15 mouse cellular contexts compared by ENCODE assay signal in the genomic region with DNA sequence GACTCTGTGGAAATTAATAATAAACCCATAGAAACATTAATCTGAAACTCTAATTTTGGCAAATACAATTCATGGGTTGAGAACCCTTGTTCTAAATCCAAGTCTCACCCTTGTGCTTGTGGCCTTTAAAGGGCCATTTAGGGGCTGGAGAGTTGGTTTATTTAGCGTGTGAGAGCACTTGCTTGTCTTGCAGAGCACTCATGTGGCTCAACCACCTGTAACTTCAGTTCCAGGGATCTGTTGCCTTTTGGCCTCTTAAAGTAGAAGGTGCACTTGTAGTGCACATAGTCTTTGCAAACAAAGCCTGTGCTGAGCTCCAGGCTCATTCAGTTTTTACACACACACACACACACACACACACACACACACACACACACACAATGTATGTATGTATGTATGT. TPM values are rescaled to one million over a fixed set of nuclear protein-coding genes. Genes with fewer than 3 reads are reported as not detected.
DNase-seq lines count a peak whose midpoint lies in the region; ATAC-seq and TF ChIP-seq lines count a peak whose summit lies in the region.
"Had no signal": no experiment of that assay in that cellular context is flagged by ENCODE, and none has a peak within 500 bp of the region (broad histone marks: within the 10 kb centered on the region; RNA-seq: fewer than 3 reads in every experiment).

No protein-coding gene starts in this region.

- H3K4me1 ChIP-seq in kidney, adult 2 months (ENCODE audit: control insufficient read depth, insufficient read depth, low read length): peaks cover 33% of the 10 kb centered on the region
- peaks cover 3% of the 10 kb centered on the region; the same call in 1 of the 2 replicates for H3K4me1 ChIP-seq in bone marrow, adult 2 months (ENCODE audit: control insufficient read depth, insufficient read depth, low read length)
- H3K4me1 ChIP-seq in intestine, embryonic 16.5 days (ENCODE audit: control insufficient read depth, insufficient read depth, low read length): peaks cover 21% of the 10 kb centered on the region
- H3K4me1 ChIP-seq in hindbrain, embryonic 13.5 days (replicated peaks): peaks cover 26% of the 10 kb centered on the region

- H3K9me3 ChIP-seq in intestine, embryonic 16.5 days (ENCODE audit: control insufficient read depth, low read length): no peaks in the 10 kb centered on the region
- H3K9me3 ChIP-seq in hindbrain, embryonic 13.5 days: no peaks in the 10 kb centered on the region
- H3K9me3 ChIP-seq: embryonic facial prominence, embryonic 15.5 days; midbrain, embryonic 12.5 days had no signal

- peak overlapping the region; percentile 47 for H3K9ac ChIP-seq in intestine, embryonic 16.5 days (ENCODE audit: low read depth, low read length)
- H3K9ac ChIP-seq in hindbrain, embryonic 13.5 days: no peak overlapping the region
- H3K9ac ChIP-seq: embryonic facial prominence, embryonic 15.5 days; midbrain, embryonic 12.5 days had no signal

- H3K36me3 ChIP-seq in kidney, adult 2 months (ENCODE audit: control insufficient read depth, insufficient read depth, low read length): no peaks in the 10 kb centered on the region
- peaks cover 3% of the 10 kb centered on the region; the same call in 1 of the 2 replicates for H3K36me3 ChIP-seq in intestine, embryonic 16.5 days (ENCODE audit: control insufficient read depth, insufficient read depth, low read length)
- peaks cover 5% of the 10 kb centered on the region; the same call in 1 of the 2 replicates for H3K36me3 ChIP-seq in hindbrain, embryonic 13.5 days
- H3K36me3 ChIP-seq: embryonic facial prominence, embryonic 15.5 days; midbrain, embryonic 12.5 days had no signal

- H3K4me2 ChIP-seq in intestine, embryonic 16.5 days (ENCODE audit: low read depth, low read length): peak overlapping the region; percentile 69
- H3K4me2 ChIP-seq in hindbrain, embryonic 13.5 days: no peak overlapping the region
- H3K4me2 ChIP-seq: midbrain, embryonic 12.5 days had no signal

- 21% methylated on average over 1 of the region's 1 CpGs for WGBS in kidney, adult 2 months
- WGBS in bone marrow, adult 2 months: 6% methylated on average over 1 of the region's 1 CpGs
- WGBS in intestine, embryonic 16.5 days: 50% methylated on average over 1 of the region's 1 CpGs
- WGBS in hindbrain, embryonic 13.5 days: 90% methylated on average over 1 of the region's 1 CpGs

- no peak overlapping the region for H3K27ac ChIP-seq in kidney, adult 2 months (ENCODE audit: insufficient read depth, low read depth, low read length)
- H3K27ac ChIP-seq in bone marrow, adult 2 months (ENCODE audit: control insufficient read depth, insufficient read depth, low read depth, low read length, poor library complexity): no peak overlapping the region
- no peak overlapping the region for H3K27ac ChIP-seq in intestine, embryonic 16.5 days (ENCODE audit: low read length)
- no peak overlapping the region for H3K27ac ChIP-seq in hindbrain, embryonic 13.5 days
- H3K27ac ChIP-seq: embryonic facial prominence, embryonic 15.5 days; hindbrain, postnatal 0 days; midbrain, embryonic 12.5 days had no signal

- H3K4me3 ChIP-seq in kidney, adult 2 months (ENCODE audit: insufficient read depth, low read depth, low read length): peak overlapping the region; percentile 5; the same call in 1 of the 2 replicates
- H3K4me3 ChIP-seq in bone marrow, adult 2 months (replicated peaks; ENCODE audit: control insufficient read depth, low read depth, low read length): peak overlapping the region; percentile 75
- H3K4me3 ChIP-seq in intestine, embryonic 16.5 days (ENCODE audit: low read length): peak overlapping the region; percentile 46
- H3K4me3 ChIP-seq in hindbrain, embryonic 13.5 days: no peak overlapping the region
- H3K4me3 ChIP-seq: embryonic facial prominence, embryonic 15.5 days; midbrain, embryonic 12.5 days had no signal

- peak; percentile 38 for DNase-seq in kidney, adult 2 months
- DNase-seq in kidney, adult 8-10 months: no peak
- DNase-seq in lung, postnatal 10 days: peak; percentile 20
- no peak for DNase-seq in layer of hippocampus, adult 18-20 months (ENCODE audit: low spot score in 2 of 2)
- no peak for DNase-seq in natural killer cell, adult 2 months (ENCODE audit: low spot score in 2 of 2)
- DNase-seq: cerebellum, adult 18-20 months; gastrocnemius, adult 2 months; thymus, postnatal 14 days had no signal

- TF ChIP-seq CTCF in kidney, adult 2 months (conservative IDR thresholded peaks at IDR 0.05; ENCODE audit: insufficient read depth, insufficient read length, low read depth, low read length): no peak
- no peak for TF ChIP-seq CTCF in bone marrow, adult 2 months (IDR thresholded peaks at IDR 0.05; ENCODE audit: control insufficient read depth, insufficient read depth, low read length)

- ATAC-seq in intestine, embryonic 16.5 days: no peak
- ATAC-seq in hindbrain, embryonic 13.5 days (ENCODE audit: low FRiP score): no peak
- ATAC-seq: hindbrain, postnatal 0 days had no signal

- no peak for TF ChIP-seq POLR2A in kidney, adult 2 months (IDR thresholded peaks at IDR 0.05; ENCODE audit: low read depth, low read length)
- TF ChIP-seq POLR2A in bone marrow, adult 2 months (IDR thresholded peaks at IDR 0.05; ENCODE audit: borderline replicate concordance, control insufficient read depth, low read depth, low read length): no peak

- H3K27me3 ChIP-seq in kidney, adult 2 months (replicated peaks; ENCODE audit: control insufficient read depth, insufficient read depth, low read length): no peaks in the 10 kb centered on the region
- H3K27me3 ChIP-seq in intestine, embryonic 16.5 days (replicated peaks; ENCODE audit: control insufficient read depth, insufficient read depth, low read length): no peaks in the 10 kb centered on the region
- H3K27me3 ChIP-seq in hindbrain, embryonic 13.5 days: no peaks in the 10 kb centered on the region
- H3K27me3 ChIP-seq: embryonic facial prominence, embryonic 15.5 days; midbrain, embryonic 12.5 days had no signal

RNA-seq across cellular contexts. Expression of gene Ncoa4, which starts 7.2 kb away (rescaled TPM):
- 56.0 and 57.2 TPM in 2 replicates for polyA plus RNA-seq in kidney, adult 2 months (2012; rRNA removed)
- polyA plus RNA-seq in bone marrow, adult 2 months (2011; ENCODE audit: insufficient read depth, insufficient read length, low replicate concordance, missing spikeins): 108 and 110 TPM in 2 replicates
- polyA plus RNA-seq in intestine, embryonic 16.5 days (2015; fragmentation: Nextera tagmentation; extraction: Ambion mirVana): 208 and 249 TPM in 2 replicates
- 93.0 and 93.5 TPM in 2 replicates for polyA plus RNA-seq in hindbrain, embryonic 13.5 days (2015; fragmentation: Nextera tagmentation; extraction: Ambion mirVana)
- total RNA-seq in layer of hippocampus, adult 18-20 months (2021): 100 to 1,000 TPM; 107 to 112 TPM

RNA-seq across cellular contexts. Expression of gene Msmb, which starts 25.0 kb away (rescaled TPM):
- polyA plus RNA-seq in kidney, adult 2 months (2012; rRNA removed): not detected in 2 replicates
- polyA plus RNA-seq in bone marrow, adult 2 months (2011; ENCODE audit: insufficient read depth, insufficient read length, low replicate concordance, missing spikeins): not detected in 2 replicates
- polyA plus RNA-seq in intestine, embryonic 16.5 days (2015; fragmentation: Nextera tagmentation; extraction: Ambion mirVana): not detected in 2 replicates
- polyA plus RNA-seq in hindbrain, embryonic 13.5 days (2015; fragmentation: Nextera tagmentation; extraction: Ambion mirVana): not detected in 2 replicates
- not detected for total RNA-seq in layer of hippocampus, adult 18-20 months (2021)
- total RNA-seq: gastrocnemius, adult 2 months; hindbrain, postnatal 0 days; left cerebral cortex, adult 8-10 months had no signal
- polyA plus RNA-seq: embryonic facial prominence, embryonic 15.5 days; hindbrain, postnatal 0 days; midbrain, embryonic 12.5 days had no signal

RNA-seq across cellular contexts. Expression of gene Timm23, which starts 34.9 kb away (rescaled TPM):
- 189 and 213 TPM in 2 replicates for polyA plus RNA-seq in kidney, adult 2 months (2012; rRNA removed)
- polyA plus RNA-seq in bone marrow, adult 2 months (2011; ENCODE audit: insufficient read depth, insufficient read length, low replicate concordance, missing spikeins): 13.1 and 14.7 TPM in 2 replicates
- 312 and 350 TPM in 2 replicates for polyA plus RNA-seq in intestine, embryonic 16.5 days (2015; fragmentation: Nextera tagmentation; extraction: Ambion mirVana)
- polyA plus RNA-seq in hindbrain, embryonic 13.5 days (2015; fragmentation: Nextera tagmentation; extraction: Ambion mirVana): 218 and 235 TPM in 2 replicates
- 10 to 100 TPM; 72.7 to 74.1 TPM for total RNA-seq in layer of hippocampus, adult 18-20 months (2021)

RNA-seq across cellular contexts. Expression of gene Parg, which starts 34.9 kb away (rescaled TPM):
- polyA plus RNA-seq in kidney, adult 2 months (2012; rRNA removed): 4.3 and 6.9 TPM in 2 replicates
- 16.8 and 20.8 TPM in 2 replicates for polyA plus RNA-seq in bone marrow, adult 2 months (2011; ENCODE audit: insufficient read depth, insufficient read length, low replicate concordance, missing spikeins)
- polyA plus RNA-seq in intestine, embryonic 16.5 days (2015; fragmentation: Nextera tagmentation; extraction: Ambion mirVana): 24.7 and 28.2 TPM in 2 replicates
- 36.7 and 38.6 TPM in 2 replicates for polyA plus RNA-seq in hindbrain, embryonic 13.5 days (2015; fragmentation: Nextera tagmentation; extraction: Ambion mirVana)
- total RNA-seq in layer of hippocampus, adult 18-20 months (2021): 10 to 100 TPM; 39.2 to 47.4 TPM

Comparison
In these comparisons a context has a peak if more than half of its experiments do, and no peak if none do; other contexts are left out.
1. DNase-seq: peak in kidney, adult 2 months (single experiment) and lung, postnatal 10 days (single experiment); none in kidney, adult 8-10 months (0 of 2), layer of hippocampus, adult 18-20 months (0 of 2) and natural killer cell, adult 2 months (0 of 2).
2. RNA of gene Timm23, which starts 34.9 kb away (polyA plus RNA-seq): 312 to 350 TPM in intestine, embryonic 16.5 days, 218 to 235 TPM in hindbrain, embryonic 13.5 days and 189 to 213 TPM in kidney, adult 2 months; 13.1 to 14.7 TPM in bone marrow, adult 2 months; every median in the first group is over 10 times any median in the second.